Mouse (Mus musculus): Measurements from ENCODE around the gene Htra3.

DNA sequence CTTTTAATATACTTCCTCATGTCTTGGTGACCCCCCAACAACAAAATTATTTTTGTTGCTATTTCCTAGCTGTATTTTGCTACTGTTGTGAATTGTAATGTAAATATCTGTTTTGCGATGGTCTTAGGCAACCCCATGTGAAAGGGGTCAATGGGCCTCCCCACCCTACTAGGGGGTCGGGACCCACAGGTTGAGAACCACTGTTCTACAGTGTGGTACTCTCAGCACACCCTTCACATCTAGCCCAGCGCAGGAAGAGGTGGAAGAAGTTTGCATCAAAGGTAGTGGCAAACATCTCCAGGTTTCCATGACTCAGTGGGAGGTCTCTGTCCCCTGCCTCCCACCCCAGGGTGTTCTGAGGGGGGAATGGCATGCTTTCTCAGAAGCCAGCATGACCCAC lies 25.8 kb upstream of the Htra3 start:
- TF ChIP-seq CTCF (IDR thresholded peaks at IDR 0.05 in 2 of 3, conservative IDR thresholded peaks at IDR 0.05 in 1 of 3; ENCODE audit: control insufficient read depth in 1 of 3, insufficient read depth in 1 of 3, low read depth in 2 of 3, low read length in 3 of 3, poor library complexity in 1 of 3, severe bottlenecking in 1 of 3), result no peak
- TF ChIP-seq HCFC1 (IDR thresholded peaks at IDR 0.05; ENCODE audit: low read depth, low read length), result no peak
- TF ChIP-seq RCOR1 (IDR thresholded peaks at IDR 0.05; ENCODE audit: low read depth, low read length), result no peak
- no peak for TF ChIP-seq POLR2A (IDR thresholded peaks at IDR 0.05; ENCODE audit: control insufficient read depth in 1 of 2, insufficient read depth in 1 of 2, low read depth in 1 of 2, low read length in 2 of 2, poor library complexity in 1 of 2)
- TF ChIP-seq BHLHE40 (IDR thresholded peaks at IDR 0.05; ENCODE audit: borderline replicate concordance, low read depth, low read length), result no peak
- no peak for TF ChIP-seq ZMIZ1 (IDR thresholded peaks at IDR 0.05; ENCODE audit: low read depth, low read length)
- no peak for TF ChIP-seq ELF1 (IDR thresholded peaks at IDR 0.05; ENCODE audit: low read depth, low read length)
- no peak for TF ChIP-seq CHD1 (IDR thresholded peaks at IDR 0.05; ENCODE audit: low read depth, low read length)
- no peak for TF ChIP-seq EP300 (IDR thresholded peaks at IDR 0.05; ENCODE audit: low read depth in 1 of 2, low read length in 2 of 2)

Measured in MEL (cell line).